Mouse (Mus musculus) left cerebral cortex, adult 8-10 months (tissue): Measurements from ENCODE around the gene Fam47e. TPM values are rescaled to one million over a fixed set of nuclear protein-coding genes. Genes with fewer than 3 reads are reported as not detected.
A peak's percentile ranks its signal among the peaks of the same experiment; 100 is the strongest.
"Not testable (repeated sequence)": the region's sequence is repeated elsewhere in the genome, so short reads cannot be mapped to it uniquely, and the experiment has no call there.

ENCODE experiments used
- DNase-seq, 2 experiments: peaks; one replicate each; pipeline ENCODE4 v3.0.0; 2022; ENCODE audit warnings: low spot score in 2 of 2
- total RNA-seq, 4 experiments: library from RNA; stranded (reverse); gene quantifications; 2 replicates each; pipeline ENCODE4 v1.2.4; 2022

Fam47e gene
- 1 to 10 TPM in 1 of 4 experiments, under 1 TPM in 2, not detected in 1; 0.63 to 1.0 (median 0.68) TPM for total RNA-seq

DNA sequence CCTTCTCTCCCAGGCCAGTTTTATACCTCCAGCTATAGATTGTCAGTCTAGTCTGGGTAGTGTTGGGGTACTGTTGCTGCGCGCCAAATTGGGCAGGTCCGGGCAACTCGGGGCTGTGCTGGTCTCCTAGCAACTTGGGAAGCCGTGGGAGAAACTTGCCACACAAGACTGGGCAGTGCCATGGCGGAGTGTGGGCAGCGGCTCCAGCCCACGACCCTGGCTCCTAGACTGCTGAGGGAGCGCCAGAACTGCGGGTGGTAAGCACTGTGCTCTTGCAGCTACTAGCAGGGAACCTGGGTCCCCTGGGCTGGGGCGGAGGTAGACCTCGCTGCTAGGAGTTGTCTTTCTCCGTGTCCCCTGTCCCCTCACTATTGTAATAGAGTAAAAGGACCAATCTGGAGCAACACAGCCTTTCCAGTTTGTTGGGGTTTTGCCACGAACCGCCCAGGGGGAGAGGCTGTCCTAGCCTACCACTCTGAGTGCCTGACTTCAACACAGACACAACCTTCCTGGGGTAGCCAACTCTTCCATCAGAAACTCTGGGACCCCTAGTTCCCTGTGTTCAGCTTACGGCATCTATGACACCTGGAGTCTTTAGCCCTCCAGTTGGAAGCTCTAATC is at the start of gene Fam47e:
Gene Fam47e (plus strand): TSS at position 179 of the 621 bp plus-strand sequence.
- DNase-seq: peak; percentile 18 to 51

DNA sequence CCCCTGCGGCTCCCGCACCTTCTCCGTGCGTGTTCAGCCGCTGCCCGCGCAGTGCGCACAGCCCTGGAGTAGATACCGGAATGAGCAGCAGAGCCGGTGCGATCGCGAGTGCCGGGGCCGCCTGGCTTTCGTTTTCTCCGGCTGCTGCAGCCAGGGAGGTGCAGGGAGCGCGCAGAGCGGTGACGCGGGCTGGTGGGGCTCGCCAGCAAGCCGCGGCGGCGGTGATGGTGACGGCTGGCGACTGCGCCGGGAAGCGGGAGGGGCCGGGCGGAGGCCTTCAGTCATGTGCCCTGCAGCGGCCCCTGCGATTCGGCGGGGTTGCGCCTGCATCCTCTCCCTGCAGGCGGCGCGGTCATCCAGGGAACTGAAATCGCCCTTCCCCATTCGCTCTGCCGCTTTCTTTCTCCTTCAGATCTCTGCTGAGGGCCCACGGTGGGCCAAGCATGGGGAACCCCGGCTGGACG is 49.4 kb upstream of the Fam47e start:
- DNase-seq: peak; percentile 87 to 96

DNA sequence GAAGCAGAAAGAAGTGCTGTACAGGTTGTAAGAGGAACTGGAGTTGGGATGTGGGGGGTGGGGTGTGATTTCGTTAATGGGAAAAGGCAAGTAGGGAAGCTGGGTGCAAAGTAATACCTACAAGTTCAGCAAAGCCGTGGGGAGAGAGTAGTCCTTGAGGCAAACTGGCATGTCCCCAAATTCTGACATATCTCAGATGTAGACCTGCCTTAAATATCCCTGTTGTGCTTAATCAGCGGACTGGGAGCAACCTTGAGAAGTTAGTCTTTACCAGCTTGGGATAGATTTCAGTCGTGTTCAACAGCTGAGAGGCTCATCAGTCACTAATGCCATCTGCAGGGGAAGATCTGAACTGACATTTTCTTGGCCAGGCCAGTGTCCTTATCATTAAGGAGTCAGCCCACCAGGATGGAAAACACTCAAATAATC is 48.6 kb upstream of the Fam47e start:
- DNase-seq: no peak

DNA sequence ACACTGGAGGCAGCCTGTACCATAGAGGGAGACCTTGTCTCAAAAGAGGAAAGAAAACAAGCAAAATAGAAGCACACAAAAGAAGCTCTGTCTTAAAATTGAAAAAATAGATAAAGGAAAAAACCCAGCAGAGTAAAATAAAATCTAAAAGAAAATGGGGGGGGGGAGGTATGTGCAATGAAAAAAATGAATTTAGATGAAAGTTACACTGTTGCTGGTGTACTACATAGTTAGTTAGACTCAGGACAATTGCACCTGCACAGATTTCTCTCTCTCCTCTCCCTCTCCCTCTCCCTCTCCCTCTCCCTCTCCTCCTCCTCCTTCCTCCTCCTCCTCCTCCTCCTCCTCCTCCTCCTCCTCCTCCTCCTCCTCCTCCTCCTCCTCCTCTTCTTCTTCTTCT is 48.1 kb upstream of the Fam47e start, which contains the start of gene Scarb2:
Gene Scarb2 (minus strand): TSS at position 101 of the 400 bp plus-strand sequence.
- no peak for DNase-seq

DNA sequence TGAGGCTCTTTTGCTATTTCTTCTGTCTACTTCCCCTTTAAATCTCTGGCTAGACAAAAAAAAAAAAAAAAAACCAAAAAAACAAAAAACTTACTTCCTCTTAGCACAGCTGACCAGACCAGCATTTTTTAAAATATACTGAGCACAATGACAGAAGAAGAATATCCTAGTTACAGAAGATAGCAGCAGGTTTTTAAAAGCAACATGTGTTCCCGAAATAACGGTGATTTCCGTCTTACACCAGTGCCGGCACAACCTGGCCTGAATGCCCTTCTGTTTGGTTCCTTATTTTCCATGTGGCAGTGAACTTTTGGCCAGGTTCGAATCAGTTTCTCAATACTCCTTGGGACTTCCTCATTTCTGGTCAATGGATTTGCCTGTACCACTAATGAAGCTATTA is 46.0 kb upstream of the Fam47e start:
- DNase-seq: no peak

DNA sequence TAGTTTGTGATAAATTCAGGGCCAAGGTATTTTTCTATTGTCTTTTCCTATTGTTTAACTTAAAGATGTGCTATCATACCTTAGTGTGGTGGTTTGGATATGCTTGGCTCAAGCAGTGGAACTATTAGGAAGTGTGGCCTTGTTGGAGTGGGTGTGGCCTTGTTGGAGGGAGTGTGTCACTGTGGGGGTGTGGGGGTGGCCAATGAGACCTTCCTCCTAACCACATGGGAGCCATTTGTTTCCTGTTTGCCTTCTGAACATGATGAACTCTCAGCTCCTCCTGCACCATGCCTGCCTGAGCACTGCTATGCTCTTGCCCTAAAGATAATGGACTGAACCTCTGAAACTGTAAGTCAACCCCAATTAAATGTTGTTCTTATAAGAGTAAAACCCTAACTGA is 43.6 kb upstream of the Fam47e start:
- no peak for DNase-seq

DNA sequence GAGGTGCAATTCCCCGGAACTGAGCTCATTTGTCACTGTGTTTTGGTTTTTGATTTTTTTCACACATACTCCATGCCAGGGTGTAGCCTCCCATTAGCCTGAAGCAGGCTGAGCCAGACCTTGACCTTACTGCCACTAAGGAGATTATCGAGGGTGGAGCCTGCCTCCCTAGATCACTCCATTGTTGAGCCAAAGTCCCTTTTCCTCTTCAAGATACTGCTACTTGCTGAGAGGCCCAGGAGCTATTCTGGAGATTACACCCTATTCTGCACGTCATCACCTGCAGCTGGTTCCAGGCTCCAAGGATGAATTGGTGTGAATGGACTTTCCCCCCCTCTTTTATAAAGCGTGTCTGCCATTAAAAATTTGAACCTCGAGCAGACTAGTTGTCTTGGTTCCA is 42.8 kb upstream of the Fam47e start:
- DNase-seq: no peak

DNA sequence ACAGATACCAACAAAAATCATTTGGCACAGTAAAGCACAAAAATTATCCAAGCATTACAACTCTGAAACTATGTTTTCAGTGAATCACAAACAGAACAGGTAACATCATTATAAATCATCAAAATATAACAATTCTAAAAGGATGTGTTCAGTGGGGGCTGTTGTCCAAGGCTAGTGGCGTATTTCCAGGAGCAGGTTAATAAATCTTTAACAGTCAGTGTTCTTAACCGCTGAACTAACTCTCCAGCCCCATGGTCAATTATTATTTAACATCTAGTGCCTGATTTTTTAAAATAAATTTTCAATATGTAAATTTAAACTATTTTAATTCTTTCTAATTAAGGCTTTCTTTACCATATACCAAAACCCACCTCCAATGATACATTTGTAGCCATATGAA is 33.7 kb upstream of the Fam47e start:
- not testable (repeated sequence) for DNase-seq

DNA sequence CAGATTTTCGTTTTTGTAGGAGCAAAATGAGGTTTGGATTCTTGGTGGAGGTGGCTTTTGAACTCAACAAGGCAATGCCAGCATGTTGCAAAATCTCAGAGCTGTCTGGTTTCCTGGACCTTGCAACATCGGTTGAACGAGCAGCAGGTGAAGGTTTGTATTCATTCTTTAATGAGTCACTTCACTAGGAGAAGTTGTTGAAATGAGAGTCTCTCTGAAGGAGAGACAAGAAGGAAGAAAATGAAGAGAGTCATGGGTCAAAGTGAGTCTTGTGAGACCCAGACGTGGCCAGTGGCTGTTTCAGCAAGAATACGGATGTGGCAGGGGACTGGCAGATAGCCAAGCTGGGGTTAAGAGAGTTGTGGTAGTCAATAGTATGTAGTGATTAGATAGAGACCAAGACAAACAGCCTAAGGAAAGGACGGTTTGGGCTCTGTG is 30.0 kb upstream of the Fam47e start:
- DNase-seq: no peak

DNA sequence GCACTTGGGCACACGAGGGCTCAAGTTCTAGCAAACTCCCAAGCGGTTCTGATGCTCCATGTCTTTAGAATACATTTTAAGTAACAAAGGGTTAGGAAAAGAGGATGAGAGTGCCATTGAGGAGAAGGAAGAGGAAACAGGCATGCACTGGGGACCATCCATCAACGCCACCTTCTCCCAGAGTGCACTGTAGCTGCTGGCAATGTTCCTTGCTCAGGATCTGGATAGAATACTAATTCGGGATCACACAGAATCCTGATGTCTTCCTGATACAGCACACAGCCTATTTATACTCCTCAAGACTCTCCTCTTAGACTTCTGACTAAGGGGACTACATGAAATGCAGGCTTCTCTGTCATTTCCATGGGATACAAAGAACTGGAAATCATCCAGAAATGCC is 15.2 kb upstream of the Fam47e start:
- DNase-seq: no peak

DNA sequence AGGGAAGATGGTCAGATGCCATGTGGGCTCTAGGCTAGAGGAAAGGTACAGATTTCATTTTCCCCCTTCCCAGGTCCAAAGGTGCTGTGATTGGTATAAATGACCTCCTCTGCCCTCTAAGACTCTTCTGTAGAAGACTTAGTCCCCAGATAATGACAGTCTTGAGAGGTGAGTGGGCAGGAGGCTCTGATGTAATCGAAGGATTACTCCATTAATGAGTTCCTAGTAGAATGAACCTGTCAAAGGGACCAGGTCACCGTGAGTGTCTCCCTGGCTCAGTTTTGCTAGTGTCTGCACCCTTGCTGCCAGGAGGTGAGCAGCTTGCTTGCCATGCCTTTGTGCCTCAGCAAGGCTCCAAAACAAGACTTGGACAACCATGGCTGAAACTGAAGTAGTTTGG is 2.3 kb upstream of the Fam47e start:
- no peak for DNase-seq

DNA sequence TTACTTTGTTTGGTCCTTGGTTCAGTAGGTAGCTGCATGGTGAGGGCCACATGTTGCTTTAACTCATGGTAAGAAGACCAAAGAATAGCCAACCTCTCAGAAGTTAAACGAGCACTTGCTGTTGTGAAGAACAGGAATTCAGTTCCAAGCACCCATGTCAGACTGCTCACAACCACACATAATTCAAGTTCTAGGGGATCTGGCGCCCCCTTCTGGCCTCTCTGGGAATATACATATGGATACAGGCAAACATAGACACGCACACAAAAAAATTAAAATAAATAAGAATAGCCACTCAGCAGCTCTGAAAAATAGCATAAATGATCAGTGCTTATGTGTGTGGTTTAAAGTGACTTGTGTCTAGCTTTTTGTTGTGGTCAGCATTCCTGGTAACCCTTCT is 930 bp upstream of the Fam47e start:
- DNase-seq: no peak

DNA sequence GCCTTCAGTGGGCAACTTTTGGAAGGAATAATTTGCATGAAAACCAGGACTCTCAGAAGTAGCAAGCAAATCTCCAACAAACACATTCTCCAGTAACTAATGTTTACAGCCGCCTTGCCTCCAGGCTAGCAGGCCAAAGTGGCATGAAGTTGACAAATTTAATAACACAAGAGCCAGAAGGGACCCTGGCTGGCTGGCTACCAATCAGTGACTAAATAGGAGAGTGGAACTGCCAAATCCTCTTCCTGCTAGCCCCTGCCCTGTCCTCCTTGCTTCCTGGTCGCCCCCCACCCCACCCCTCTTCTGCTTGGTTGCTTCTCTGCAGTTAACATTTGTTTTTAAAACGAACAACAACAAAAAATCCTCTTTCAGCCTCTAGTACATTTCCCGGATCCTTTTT is 426 bp upstream of the Fam47e start:
- no peak for DNase-seq

DNA sequence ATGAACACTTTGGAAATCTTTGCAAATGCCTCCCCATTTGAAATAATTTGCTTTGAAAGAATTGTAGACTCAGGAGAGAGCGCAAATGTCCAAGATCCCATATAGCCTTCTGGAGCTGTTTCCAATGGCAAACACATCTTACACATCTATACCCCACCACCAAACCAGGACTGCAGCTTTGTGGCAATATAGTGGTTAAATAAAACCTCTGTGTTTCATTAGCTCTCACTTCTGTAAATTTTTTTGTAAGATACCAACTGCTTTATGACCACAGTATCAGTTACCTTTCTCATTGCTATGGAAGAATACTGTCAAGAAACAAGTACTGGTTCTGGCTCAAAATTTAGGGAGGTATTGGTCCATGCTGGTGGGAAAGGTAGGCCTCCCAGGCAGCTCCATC is 1.0 kb downstream of the Fam47e start:
- DNase-seq: no peak

DNA sequence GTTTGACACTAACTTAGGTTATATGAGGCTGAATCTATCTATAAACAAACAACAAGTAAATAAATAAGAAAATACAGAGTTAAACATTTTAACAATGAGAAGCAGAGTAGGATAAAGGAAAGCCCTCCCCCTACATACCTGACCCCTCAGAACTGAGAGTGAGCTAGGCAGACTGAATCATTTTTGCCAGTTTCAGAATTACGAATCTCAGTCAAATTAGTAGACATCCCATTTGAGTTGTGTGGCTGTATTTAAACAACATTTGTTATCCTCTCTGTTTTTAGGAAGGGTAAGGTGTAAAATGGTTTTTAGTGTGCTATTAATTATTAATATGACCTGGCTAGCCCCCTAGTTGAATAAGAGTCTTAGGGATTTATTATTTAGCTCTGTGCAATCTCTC is 2.6 kb downstream of the Fam47e start:
- DNase-seq: no peak

DNA sequence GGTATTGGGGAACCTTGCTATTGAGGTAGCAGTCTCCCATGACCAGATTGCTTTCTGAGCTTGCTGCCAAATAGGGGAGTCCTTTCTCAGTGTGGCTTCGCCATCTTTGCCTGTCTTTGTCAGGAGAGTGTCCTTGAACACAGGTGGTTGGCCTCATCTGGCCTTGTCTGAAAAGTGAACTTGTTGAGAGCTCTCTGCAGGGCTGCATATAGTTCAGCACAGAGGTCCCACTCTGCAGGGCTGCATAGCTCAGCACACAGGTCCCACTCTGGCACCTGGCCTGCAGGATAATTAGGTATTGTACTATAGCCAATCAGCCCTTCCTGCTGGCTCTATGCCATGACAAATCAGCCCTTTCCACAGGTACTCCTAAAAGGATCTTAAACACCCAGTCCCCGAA is 5.3 kb downstream of the Fam47e start:
- DNase-seq: no peak

DNA sequence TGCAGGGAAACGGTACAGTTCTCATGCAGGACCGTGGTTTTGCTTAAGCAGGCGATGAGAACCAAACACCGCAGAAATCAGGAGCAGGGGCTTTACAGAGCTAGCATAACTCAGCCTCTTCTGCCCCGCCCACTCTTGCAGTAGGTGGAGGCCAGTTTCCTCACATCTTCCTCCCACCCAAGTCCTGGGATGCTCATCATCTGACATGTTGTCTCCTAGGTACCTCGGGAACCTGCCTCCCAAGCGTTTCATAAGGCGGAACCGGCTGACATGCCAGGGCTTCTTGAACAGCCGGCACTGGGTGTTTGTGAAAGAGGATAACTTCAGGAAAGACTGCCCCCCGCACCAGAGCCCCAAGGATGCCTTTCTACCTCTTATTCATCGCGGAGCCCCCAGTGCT is 7.1 kb downstream of the Fam47e start:
- DNase-seq: peak; percentile 10 to 29

DNA sequence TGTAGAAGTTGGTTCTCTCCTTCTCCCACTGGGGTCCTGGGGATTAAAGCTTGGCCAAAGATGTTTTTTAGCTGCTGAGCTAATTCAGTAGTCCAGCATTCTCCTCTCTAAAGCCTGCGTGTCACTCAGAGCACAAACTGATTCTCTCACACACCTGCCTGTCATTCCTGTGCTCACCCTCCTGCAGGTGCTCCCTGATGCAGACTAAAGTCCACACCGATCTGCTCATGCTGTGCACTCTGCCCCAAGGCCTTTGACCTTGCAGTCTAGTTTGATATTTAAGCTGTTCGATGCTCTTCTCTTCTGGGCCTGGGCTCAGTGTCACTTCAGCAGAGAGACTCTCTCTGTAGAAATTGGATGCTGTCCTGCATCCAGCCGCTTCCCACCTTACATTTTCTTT is 16.4 kb downstream of the Fam47e start:
- no peak for DNase-seq

DNA sequence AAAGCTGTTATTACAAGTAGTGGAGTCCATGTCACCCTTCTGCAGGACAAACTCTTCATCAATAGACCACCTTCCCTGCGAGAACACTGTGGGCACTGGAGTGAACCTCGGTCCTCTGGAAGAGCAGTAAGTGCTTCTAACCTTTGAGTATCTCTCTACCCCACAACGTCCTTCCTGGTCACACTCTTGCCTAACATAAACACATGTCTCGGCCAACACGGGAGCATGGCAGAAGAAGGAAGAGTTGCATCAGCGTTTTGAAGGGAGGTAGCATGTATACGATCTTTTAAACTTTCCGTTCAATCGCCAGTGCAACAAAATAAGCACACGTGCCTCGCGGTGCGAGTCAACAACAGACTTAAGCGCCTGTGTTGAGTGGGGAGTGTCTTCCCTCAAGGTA is 24.7 kb downstream of the Fam47e start:
- DNase-seq: no peak

DNA sequence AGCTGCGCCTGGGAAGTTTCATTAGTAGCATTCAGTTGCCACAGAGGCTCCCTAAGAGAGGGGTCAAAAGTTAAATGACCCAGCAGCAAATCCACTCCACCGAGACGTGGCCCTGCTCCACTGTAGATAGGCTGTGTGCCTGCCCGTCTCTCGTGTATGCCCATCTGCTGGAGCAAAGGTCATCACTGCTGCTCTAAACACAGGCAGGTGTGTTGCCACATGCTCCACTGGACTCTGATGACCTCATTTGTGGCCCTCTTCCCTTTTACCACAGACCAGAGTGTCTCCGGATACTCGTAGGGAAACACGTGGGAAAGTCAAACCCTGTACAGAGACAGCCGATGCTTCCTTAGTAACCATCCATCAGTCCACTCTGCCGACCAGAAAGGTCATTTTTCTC is 31.1 kb downstream of the Fam47e start:
- DNase-seq: no peak

DNA sequence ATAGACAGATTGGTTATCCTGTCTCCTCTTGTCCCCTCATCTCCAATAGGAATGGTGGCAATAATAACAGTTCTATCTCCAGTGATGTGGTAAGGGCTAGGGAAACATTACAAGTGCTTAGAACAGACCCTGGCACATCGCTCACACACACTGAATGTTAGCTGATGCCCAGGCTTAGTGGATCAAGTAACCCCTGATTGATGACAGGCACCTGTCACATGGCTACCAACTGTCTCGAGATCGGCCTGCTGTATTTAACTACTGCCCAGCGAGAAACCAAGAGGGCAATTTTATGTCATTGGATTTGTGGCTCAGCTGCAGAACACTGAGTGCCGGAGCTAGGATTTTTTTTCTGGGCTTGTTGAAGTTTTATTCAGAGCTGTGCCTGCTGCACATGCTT is 40.2 kb downstream of the Fam47e start:
- no peak for DNase-seq

DNA sequence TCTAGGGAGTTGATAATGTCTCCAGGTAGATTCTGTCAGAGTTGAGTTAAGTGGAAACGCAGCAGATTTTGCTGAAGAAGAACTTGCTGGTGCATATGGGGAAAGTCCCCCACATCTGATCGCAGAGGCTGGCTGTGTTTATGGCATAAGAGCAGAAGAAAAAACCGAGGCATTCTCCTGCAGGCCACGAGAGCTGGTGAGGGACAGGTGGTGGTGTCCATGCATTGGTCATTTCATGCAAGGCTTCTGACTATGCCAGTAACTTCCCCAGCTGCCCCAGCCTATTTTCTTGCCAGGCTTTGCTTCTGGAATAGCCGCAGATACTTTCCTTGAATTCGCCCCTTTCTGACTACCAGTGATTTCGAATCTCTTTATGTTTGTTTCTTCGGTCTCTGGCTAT is 42.0 kb downstream of the Fam47e start:
- DNase-seq: no peak

DNA sequence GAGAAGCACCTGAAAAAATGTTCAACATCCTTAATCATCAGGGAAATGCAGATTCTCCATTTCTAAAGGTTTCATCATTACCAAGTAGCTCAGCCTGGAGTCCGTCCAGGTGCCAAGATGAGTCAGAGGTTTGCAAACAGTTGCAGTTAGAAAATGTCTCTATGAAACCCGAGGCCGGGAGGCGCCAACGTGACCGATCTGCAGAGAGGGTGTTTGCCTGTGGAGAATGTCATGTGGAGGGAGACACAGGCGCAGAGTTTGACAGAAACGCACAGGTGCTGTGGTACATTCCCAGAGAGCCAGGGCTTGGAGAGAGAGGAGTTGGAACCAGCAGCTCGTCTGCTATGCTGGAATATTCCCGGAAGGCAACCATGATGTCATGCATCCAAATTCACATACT is 44.2 kb downstream of the Fam47e start:
- peak in 1 of 2 experiments; percentile 28 for DNase-seq
